Mouse (Mus musculus) intestine, embryonic 14.5 days (tissue): ENCODE measurements around the gene Hpf1. TPM values are rescaled to one million over a fixed set of nuclear protein-coding genes. Genes with fewer than 3 reads are reported as not detected.

ENCODE experiments used
- ATAC-seq: fragments of 200-750 bp; cut with Nextera tagmentation; replicated peaks from 2 replicates; pipeline ENCODE4 v1.8.0; 2017; ENCODE audit warnings: low read depth, moderate number of reproducible peaks, moderate TSS enrichment, moderate library complexity; ENCODE audit not compliant: low FRiP score, low TSS enrichment
- DNase-seq: peaks from one replicate; pipeline ENCODE4 v3.0.0-alpha.2; 2018; ENCODE audit warnings: low spot score
- H3K27ac ChIP-seq: fragments of 300-500 bp; sonication (generic); 2 replicates; pipeline ENCODE4 v1.5.1; 2014; ENCODE audit warnings: low read depth, mild to moderate bottlenecking, control low read depth
- H3K27me3 ChIP-seq: fragments of 300-500 bp; sonication (generic); replicated peaks from 2 replicates; pipeline ENCODE4 v1.6.1; 2014; ENCODE audit warnings: low read length, control low read depth; ENCODE audit not compliant: control insufficient read depth, insufficient read depth
- H3K36me3 ChIP-seq: fragments of 300-500 bp; sonication (generic); 2 replicates; pipeline ENCODE4 v1.6.1; 2014; ENCODE audit warnings: low read length, control low read depth; ENCODE audit not compliant: control insufficient read depth, insufficient read depth
- H3K4me1 ChIP-seq: fragments of 300-500 bp; sonication (generic); replicated peaks from 2 replicates; pipeline ENCODE4 v1.6.1; 2014; ENCODE audit warnings: low read length, control low read depth, mixed read lengths; ENCODE audit not compliant: control insufficient read depth, insufficient read depth
- H3K4me2 ChIP-seq: fragments of 300-500 bp; sonication (generic); 2 replicates; pipeline ENCODE4 v1.6.1; 2014; ENCODE audit warnings: low read length
- H3K4me3 ChIP-seq: fragments of 300-500 bp; sonication (generic); 2 replicates; pipeline ENCODE4 v1.5.1; 2014; ENCODE audit warnings: low read depth, low read length, control low read depth, mixed read lengths
- H3K9ac ChIP-seq: fragments of 300-500 bp; sonication (generic); 2 replicates; pipeline ENCODE4 v1.6.1; 2014; ENCODE audit warnings: mild to moderate bottlenecking, low read length
- H3K9me3 ChIP-seq: fragments of 300-500 bp; sonication (generic); 2 replicates; pipeline ENCODE4 v1.6.1; 2016; ENCODE audit warnings: low read length, control low read depth; ENCODE audit not compliant: control insufficient read depth
- WGBS: fragments of 180-500 bp; shearing (Covaris S2); extraction: QIAGEN DNeasy Blood & Tissue Kit; methylation state at CpG from one replicate; pipeline ENCODE4 v1.1.7; 2014; 5-methylcytosine and 5-hydroxymethylcytosine counted together
- polyA plus RNA-seq: library from polyadenylated mRNA; unstranded; fragments of >200 nt; fragmentation: Nextera tagmentation; extraction: Ambion mirVana; gene quantifications from 2 replicates; pipeline ENCODE4 v1.2.1, GENCODE M21; 2014

Gene Hpf1
- polyA plus RNA-seq, 1 experiment from 2014 or later, result 91.1 TPM

- Histone ChIP-seq H3K9ac (peak overlapping the region; percentile 40), H3K27me3 (no peaks in the 10 kb centered on the region), H3K4me1 (no peaks in the 10 kb centered on the region; the same call in 1 of the 2 replicates), H3K27ac (peak overlapping the region; percentile 76), H3K4me2 (peak overlapping the region; percentile 64), H3K9me3 (no peaks in the 10 kb centered on the region), H3K4me3 (peak overlapping the region; percentile 35), H3K36me3 (no peaks in the 10 kb centered on the region)
- 3% methylated on average over 15 of the region's 15 CpGs for WGBS
- ATAC-seq (peak; percentile 93), DNase-seq (peak; percentile 70)
These were observed 64.2 kb downstream of the Hpf1 start for GRCm38 (mm10) chr8:60954281-60955014.

- 87% methylated on average over 7 of the region's 7 CpGs for WGBS
- H3K9me3 ChIP-seq, result no peaks in the 10 kb centered on the region
- no peak for ATAC-seq
- no peak overlapping the region for H3K9ac ChIP-seq
- H3K4me2 ChIP-seq, result no peak overlapping the region
- H3K27me3 ChIP-seq, result no peaks in the 10 kb centered on the region
- no peak overlapping the region for H3K4me3 ChIP-seq
- H3K27ac ChIP-seq, result no peak overlapping the region
- H3K4me1 ChIP-seq, result no peaks in the 10 kb centered on the region; the same call in 1 of the 2 replicates
- no peak for DNase-seq
- no peaks in the 10 kb centered on the region for H3K36me3 ChIP-seq
These were observed 66.6 kb downstream of the Hpf1 start for GRCm38 (mm10) chr8:60956847-60957246.

Other genes with a start within 250 kb of the Hpf1 start
- 26.4 and 27.5 TPM in 2 replicates for gene Clcn3, start 92.9 kb downstream of the Hpf1 start, polyA plus RNA-seq
- gene Nek1, start 102.8 kb downstream of the Hpf1 start, polyA plus RNA-seq, result 19.5 and 22.1 TPM in 2 replicates